Mouse (Mus musculus) myocyte (in vitro differentiated cells): ENCODE measurements around the gene Gm136.

Experiments
- CEBPB ChIP-seq: IDR thresholded peaks from 2 replicates; pipeline ENCODE4 v1.6.1; 2011; ENCODE audit warnings: mild to moderate bottlenecking, moderate library complexity; ENCODE audit not compliant: poor library complexity, insufficient read depth, severe bottlenecking
- E2F4 ChIP-seq: IDR thresholded peaks from one replicate; pipeline ENCODE4 v1.6.1; 2011; ENCODE audit warnings: mild to moderate bottlenecking, control low read depth, moderate library complexity; ENCODE audit not compliant: insufficient read depth
- POLR2A ChIP-seq: IDR thresholded peaks from one replicate; pipeline ENCODE4 v1.6.1; 2011; ENCODE audit warnings: low read depth, mild to moderate bottlenecking, control low read depth, moderate library complexity; ENCODE audit not compliant: insufficient read length
- POLR2AphosphoS2 ChIP-seq: IDR thresholded peaks from one replicate; pipeline ENCODE4 v1.6.1; 2011; ENCODE audit warnings: low read depth, control low read depth; ENCODE audit not compliant: insufficient read length
- REST ChIP-seq: IDR thresholded peaks from one replicate; pipeline ENCODE4 v1.6.1; 2011; ENCODE audit warnings: mild to moderate bottlenecking, control low read depth, moderate library complexity; ENCODE audit not compliant: insufficient read depth, insufficient read length
- SRF ChIP-seq: IDR thresholded peaks from one replicate; pipeline ENCODE4 v1.6.1; 2011; ENCODE audit warnings: low read depth; ENCODE audit not compliant: control insufficient read depth, insufficient read length

- no peak for TF ChIP-seq POLR2A
- TF ChIP-seq CEBPB, result no peak
- no peak for TF ChIP-seq E2F4
- no peak for TF ChIP-seq REST
- no peak for TF ChIP-seq POLR2AphosphoS2
- TF ChIP-seq SRF, result no peak
Observed at GRCm38 (mm10) chr4:34703029-34703428, 53.0 kb downstream of the Gm136 start.
